Comparison of ENCODE assay signal across 12 mouse cellular contexts in genomic region chr11:63129840-63130239, GRCm38 (mm10). TPM values are rescaled to one million over a fixed set of nuclear protein-coding genes. Genes with fewer than 3 reads are reported as not detected.
A peak's percentile ranks its signal among the peaks of the same experiment; 100 is the strongest.
DNase-seq lines count a peak whose midpoint lies in the region; ATAC-seq and TF ChIP-seq lines count a peak whose summit lies in the region.
"Had no signal": no experiment of that assay in that cellular context is flagged by ENCODE, and none has a peak within 500 bp of the region (broad histone marks: within the 10 kb centered on the region; RNA-seq: fewer than 3 reads in every experiment).

No protein-coding gene starts in this region.

- no peak overlapping the region for H3K27ac ChIP-seq in lung, embryonic 14.5 days (ENCODE audit: low read depth)
- peak overlapping the region; percentile 60; the same call in 1 of the 2 replicates for H3K27ac ChIP-seq in heart, embryonic 10.5 days
- peak overlapping the region; percentile 54 for H3K27ac ChIP-seq in small intestine, adult 2 months (ENCODE audit: insufficient read depth, low read depth, low read length)
- H3K27ac ChIP-seq in midbrain, embryonic 13.5 days: no peak overlapping the region
- H3K27ac ChIP-seq in left cerebral cortex, adult 2 months: no peak overlapping the region
- H3K27ac ChIP-seq: embryonic facial prominence, embryonic 13.5 days; forebrain, embryonic 15.5 days; hindbrain, embryonic 15.5 days; liver, embryonic 13.5 days had no signal

- intact Hi-C loops in left cerebral cortex, adult 2 months (cut with DNase I): loop anchor here (5.0 to 10.0 kb wide), 2 partner anchors 105 to 133 kb away; no protein-coding TSS in a partner anchor

- H3K36me3 ChIP-seq in lung, embryonic 14.5 days (ENCODE audit: insufficient read depth): peaks cover 12% of the 10 kb centered on the region
- peaks cover 9% of the 10 kb centered on the region; the same call in 1 of the 2 replicates for H3K36me3 ChIP-seq in heart, embryonic 10.5 days
- peaks cover 11% of the 10 kb centered on the region for H3K36me3 ChIP-seq in small intestine, adult 2 months (ENCODE audit: control insufficient read depth, insufficient read depth, low read length)
- no peaks in the 10 kb centered on the region for H3K36me3 ChIP-seq in midbrain, embryonic 13.5 days
- H3K36me3 ChIP-seq: forebrain, embryonic 15.5 days; hindbrain, embryonic 15.5 days; liver, embryonic 13.5 days had no signal

- 36% methylated on average over 12 of the region's 12 CpGs for WGBS in lung, embryonic 14.5 days
- WGBS in heart, embryonic 10.5 days: 22% methylated on average over 12 of the region's 12 CpGs
- 15% methylated on average over 12 of the region's 12 CpGs for WGBS in small intestine, adult 2 months
- WGBS in midbrain, embryonic 13.5 days: 61% methylated on average over 12 of the region's 12 CpGs

- peaks cover 26% of the 10 kb centered on the region for H3K4me1 ChIP-seq in lung, embryonic 14.5 days (ENCODE audit: insufficient read depth)
- peaks cover 62% of the 10 kb centered on the region for H3K4me1 ChIP-seq in heart, embryonic 10.5 days
- H3K4me1 ChIP-seq in small intestine, adult 2 months (ENCODE audit: control insufficient read depth, insufficient read depth, insufficient read length, low read length): peaks cover 4% of the 10 kb centered on the region
- H3K4me1 ChIP-seq in midbrain, embryonic 13.5 days (replicated peaks): peaks cover 29% of the 10 kb centered on the region
- H3K4me1 ChIP-seq: liver, embryonic 13.5 days had no signal

- H3K9me3 ChIP-seq in lung, embryonic 14.5 days (ENCODE audit: low read depth, low read length): no peaks in the 10 kb centered on the region
- H3K9me3 ChIP-seq in heart, embryonic 10.5 days: no peaks in the 10 kb centered on the region
- no peaks in the 10 kb centered on the region for H3K9me3 ChIP-seq in midbrain, embryonic 13.5 days
- H3K9me3 ChIP-seq: embryonic facial prominence, embryonic 13.5 days; forebrain, embryonic 15.5 days; hindbrain, embryonic 15.5 days; liver, embryonic 13.5 days had no signal

- no peak overlapping the region for H3K9ac ChIP-seq in lung, embryonic 14.5 days
- no peak overlapping the region for H3K9ac ChIP-seq in midbrain, embryonic 13.5 days (replicated peaks)
- H3K9ac ChIP-seq: embryonic facial prominence, embryonic 13.5 days; forebrain, embryonic 15.5 days; hindbrain, embryonic 15.5 days; liver, embryonic 13.5 days had no signal

- no peak for TF ChIP-seq CTCF in lung, embryonic 14.5 days (IDR thresholded peaks at IDR 0.05; ENCODE audit: low read depth)
- no peak for TF ChIP-seq CTCF in small intestine, adult 2 months (IDR thresholded peaks at IDR 0.05; ENCODE audit: extremely low read depth, insufficient read length, insufficient replicate concordance, low read depth, low read length)
- TF ChIP-seq CTCF in left cerebral cortex, adult 2 months (IDR thresholded peaks at IDR 0.05): no peak

- peak overlapping the region; percentile 82; the same call in 1 of the 2 replicates for H3K4me2 ChIP-seq in lung, embryonic 14.5 days
- no peak overlapping the region for H3K4me2 ChIP-seq in midbrain, embryonic 13.5 days (replicated peaks)

- no peak for DNase-seq in lung, embryonic 14.5 days
- DNase-seq in lung, postnatal 25 days (ENCODE audit: low spot score): no peak
- DNase-seq in heart, embryonic 10.5 days (ENCODE audit: low spot score): no peak
- DNase-seq in heart, postnatal 4 days: peak; percentile 27
- no peak for DNase-seq in left cerebral cortex, adult 2 months (ENCODE audit: extremely low spot score in 1 of 2, low spot score in 2 of 2)
- no peak for DNase-seq in B cell, adult 2 months
- DNase-seq: liver, embryonic 13.5 days had no signal

- ATAC-seq in lung, embryonic 14.5 days (ENCODE audit: insufficient read depth): no peak
- ATAC-seq in midbrain, embryonic 13.5 days: no peak
- ATAC-seq: forebrain, embryonic 15.5 days had no signal

- H3K27me3 ChIP-seq in lung, embryonic 14.5 days (ENCODE audit: insufficient read depth, low read length): peaks cover 20% of the 10 kb centered on the region
- peaks cover 35% of the 10 kb centered on the region for H3K27me3 ChIP-seq in heart, embryonic 10.5 days (ENCODE audit: insufficient read depth, poor library complexity, severe bottlenecking)
- peaks cover 16% of the 10 kb centered on the region for H3K27me3 ChIP-seq in small intestine, adult 2 months (ENCODE audit: control insufficient read depth, insufficient read depth, low read length)
- peaks cover 72% of the 10 kb centered on the region for H3K27me3 ChIP-seq in midbrain, embryonic 13.5 days

- no peak for TF ChIP-seq POLR2A in small intestine, adult 2 months (IDR thresholded peaks at IDR 0.05; ENCODE audit: low read depth, low read length)

- H3K4me3 ChIP-seq in lung, embryonic 14.5 days (ENCODE audit: low read depth, low read length): no peak overlapping the region
- peak overlapping the region; percentile 31; the same call in 1 of the 2 replicates for H3K4me3 ChIP-seq in heart, embryonic 10.5 days
- H3K4me3 ChIP-seq in small intestine, adult 2 months (ENCODE audit: low read depth, low read length): peak overlapping the region; percentile 34
- H3K4me3 ChIP-seq in midbrain, embryonic 13.5 days (replicated peaks): no peak overlapping the region
- no peak overlapping the region for H3K4me3 ChIP-seq in left cerebral cortex, adult 2 months
- H3K4me3 ChIP-seq: forebrain, embryonic 15.5 days; hindbrain, embryonic 15.5 days; liver, embryonic 13.5 days had no signal

RNA-seq across cellular contexts. Expression of gene Pmp22, which starts 1.1 kb away (rescaled TPM):
- polyA plus RNA-seq in lung, embryonic 14.5 days (2014; fragmentation: Nextera tagmentation; extraction: Ambion mirVana): 223 and 230 TPM in 2 replicates
- 98.2 and 147 TPM in 2 replicates for polyA plus RNA-seq in heart, embryonic 10.5 days (2016; fragmentation: Nextera tagmentation; extraction: Ambion mirVana)
- 10 to 100 TPM; 90.1 to 91.4 TPM for total RNA-seq in heart, postnatal 4 days (2021)
- 24.9 and 1,148 TPM in 2 replicates for polyA plus RNA-seq in small intestine, adult 2 months (2012; rRNA removed)
- polyA plus RNA-seq in midbrain, embryonic 13.5 days (2015; fragmentation: Nextera tagmentation; extraction: Ambion mirVana): 17.1 and 19.0 TPM in 2 replicates
- 10 to 100 TPM; 25.7 to 27.5 TPM for total RNA-seq in left cerebral cortex, adult 2 months (2021)

Comparison
In these comparisons a context has a peak if more than half of its experiments do, and no peak if none do; other contexts are left out.
1. H3K27ac ChIP-seq: peak in heart, embryonic 10.5 days (single experiment) and small intestine, adult 2 months (single experiment); none in lung, embryonic 14.5 days (single experiment), midbrain, embryonic 13.5 days (single experiment) and left cerebral cortex, adult 2 months (single experiment).
2. H3K4me3 ChIP-seq: peak in heart, embryonic 10.5 days (single experiment) and small intestine, adult 2 months (single experiment); none in lung, embryonic 14.5 days (single experiment), midbrain, embryonic 13.5 days (single experiment) and left cerebral cortex, adult 2 months (single experiment).